Mouse (Mus musculus) heart, embryonic 15.5 days (tissue): ENCODE results near the gene Adamtsl1. TPM values are rescaled to one million over a fixed set of nuclear protein-coding genes. Genes with fewer than 3 reads are reported as not detected.

Experiments
- ATAC-seq: fragments of 200-750 bp; cut with Nextera tagmentation; replicated peaks from 2 replicates; pipeline ENCODE4 v1.8.0; 2017; ENCODE audit warnings: low read depth, moderate TSS enrichment; ENCODE audit not compliant: insufficient number of reproducible peaks, insufficient read depth, low FRiP score
- H3K27ac ChIP-seq: fragments of 300-500 bp; sonication (generic); 2 replicates; pipeline ENCODE4 v1.5.1; 2015; ENCODE audit warnings: mild to moderate bottlenecking, inconsistent platforms
- H3K27me3 ChIP-seq: fragments of 300-500 bp; sonication (generic); 2 replicates; pipeline ENCODE4 v1.6.1; 2015; ENCODE audit warnings: inconsistent platforms
- H3K36me3 ChIP-seq: fragments of 300-500 bp; sonication (generic); 2 replicates; pipeline ENCODE4 v1.6.1; 2015; ENCODE audit warnings: mild to moderate bottlenecking, inconsistent platforms
- H3K4me1 ChIP-seq: fragments of 300-500 bp; sonication (generic); replicated peaks from 2 replicates; pipeline ENCODE4 v1.6.1; 2015; ENCODE audit warnings: inconsistent platforms
- H3K4me2 ChIP-seq: fragments of 300-500 bp; sonication (generic); 2 replicates; pipeline ENCODE4 v1.6.1; 2015; ENCODE audit warnings: inconsistent platforms, mild to moderate bottlenecking, moderate library complexity
- H3K4me3 ChIP-seq: fragments of 300-500 bp; sonication (generic); 2 replicates; pipeline ENCODE4 v1.5.1; 2015; ENCODE audit warnings: mild to moderate bottlenecking, inconsistent platforms
- H3K9ac ChIP-seq: fragments of 300-500 bp; sonication (generic); 2 replicates; pipeline ENCODE4 v1.6.1; 2015; ENCODE audit warnings: mild to moderate bottlenecking, inconsistent platforms
- H3K9me3 ChIP-seq: fragments of 300-500 bp; sonication (generic); replicated peaks from 2 replicates; pipeline ENCODE4 v1.6.1; 2016; ENCODE audit warnings: inconsistent platforms
- WGBS: fragments of 180-500 bp; shearing (Covaris S2); methylation state at CpG from one replicate; pipeline ENCODE4 v1.1.7; 2015; ENCODE audit warnings: mixed read lengths; 5-methylcytosine and 5-hydroxymethylcytosine counted together
- polyA plus RNA-seq: library from polyadenylated mRNA; unstranded; fragments of >200 nt; fragmentation: Nextera tagmentation; extraction: Ambion mirVana; gene quantifications from 2 replicates; pipeline ENCODE4 v1.2.1, GENCODE M21; 2015

Adamtsl1 gene
- polyA plus RNA-seq, 1 experiment from 2014 or later, result 9.8 TPM

- Histone ChIP-seq H3K27ac (no peak overlapping the region), H3K9me3 (no peaks in the 10 kb centered on the region), H3K36me3 (no peaks in the 10 kb centered on the region), H3K9ac (no peak overlapping the region), H3K4me1 (peaks cover 25% of the 10 kb centered on the region), H3K4me3 (no peak overlapping the region), H3K27me3 (no peaks in the 10 kb centered on the region), H3K4me2 (no peak overlapping the region)
- ATAC-seq, result no peak
- WGBS, result 81% methylated on average over 3 of the region's 3 CpGs
Measured at GRCm38 (mm10) chr4:86407200-86407527, 893.2 kb downstream of the Adamtsl1 start.

GRCm38 (mm10) chr4:86408421-86408820 lies 894.4 kb downstream of the Adamtsl1 start:
- no peak overlapping the region for H3K27ac ChIP-seq
- no peaks in the 10 kb centered on the region for H3K9me3 ChIP-seq
- H3K36me3 ChIP-seq, result no peaks in the 10 kb centered on the region
- H3K4me2 ChIP-seq, result no peak overlapping the region
- no peak for ATAC-seq
- no peaks in the 10 kb centered on the region for H3K27me3 ChIP-seq
- 74% methylated on average over 9 of the region's 9 CpGs for WGBS
- H3K4me1 ChIP-seq, result peaks cover 25% of the 10 kb centered on the region
- no peak overlapping the region for H3K4me3 ChIP-seq
- no peak overlapping the region for H3K9ac ChIP-seq

GRCm38 (mm10) chr4:86410946-86411345 lies 897.0 kb downstream of the Adamtsl1 start:
- H3K27me3 ChIP-seq, result no peaks in the 10 kb centered on the region

GRCm38 (mm10) chr4:86413388-86413787 lies 899.4 kb downstream of the Adamtsl1 start:
- no peaks in the 10 kb centered on the region for H3K27me3 ChIP-seq
- no peaks in the 10 kb centered on the region for H3K9me3 ChIP-seq
- no peak overlapping the region for H3K4me3 ChIP-seq
- no peak for ATAC-seq
- H3K27ac ChIP-seq, result no peak overlapping the region
- 73% methylated on average over 3 of the region's 3 CpGs for WGBS
- H3K4me1 ChIP-seq, result peaks cover 8% of the 10 kb centered on the region; the same call in 1 of the 2 replicates
- H3K9ac ChIP-seq, result no peak overlapping the region
- no peak overlapping the region for H3K4me2 ChIP-seq
- H3K36me3 ChIP-seq, result no peaks in the 10 kb centered on the region

More at GRCm38 (mm10) chr4:86410946-86411345, 897.0 kb downstream of the Adamtsl1 start:
- H3K9me3 ChIP-seq, result no peaks in the 10 kb centered on the region
- H3K9ac ChIP-seq, result no peak overlapping the region
- no peak overlapping the region for H3K27ac ChIP-seq
- no peak for ATAC-seq
- H3K36me3 ChIP-seq, result no peaks in the 10 kb centered on the region
- H3K4me2 ChIP-seq, result no peak overlapping the region
- H3K4me1 ChIP-seq, result peaks cover 14% of the 10 kb centered on the region
- WGBS, result 89% methylated on average over 3 of the region's 3 CpGs
- no peak overlapping the region for H3K4me3 ChIP-seq

GRCm38 (mm10) chr4:86416401-86417025 lies 902.5 kb downstream of the Adamtsl1 start:
- 0 out of 2 replicates have a peak overlapping the region, but pooled peaks have one; percentile 11 for H3K27ac ChIP-seq

GRCm38 (mm10) chr4:86422586-86422985 lies 908.6 kb downstream of the Adamtsl1 start:
- Histone ChIP-seq H3K4me2 (no peak overlapping the region), H3K36me3 (no peaks in the 10 kb centered on the region), H3K9ac (no peak overlapping the region), H3K4me3 (no peak overlapping the region), H3K27me3 (no peaks in the 10 kb centered on the region), H3K9me3 (no peaks in the 10 kb centered on the region), H3K27ac (no peak overlapping the region), H3K4me1 (peaks cover 11% of the 10 kb centered on the region)
- no peak for ATAC-seq
- WGBS, result 79% methylated on average over 6 of the region's 6 CpGs

More at GRCm38 (mm10) chr4:86416401-86417025, 902.5 kb downstream of the Adamtsl1 start:
- WGBS, result 42% methylated on average over 15 of the region's 15 CpGs
- Histone ChIP-seq H3K4me3 (no peak overlapping the region), H3K4me2 (no peak overlapping the region), H3K9ac (no peak overlapping the region), H3K9me3 (no peaks in the 10 kb centered on the region), H3K4me1 (peaks cover 8% of the 10 kb centered on the region; the same call in 1 of the 2 replicates), H3K36me3 (no peaks in the 10 kb centered on the region), H3K27me3 (no peaks in the 10 kb centered on the region)
- no peak; the same call in 1 of the 2 replicates for ATAC-seq

- no peak overlapping the region for H3K4me3 ChIP-seq
- H3K9me3 ChIP-seq, result no peaks in the 10 kb centered on the region
- peak overlapping the region; percentile 29 for H3K4me2 ChIP-seq
- ATAC-seq, result no peak
- no peaks in the 10 kb centered on the region for H3K36me3 ChIP-seq
- H3K4me1 ChIP-seq, result peaks cover 11% of the 10 kb centered on the region
- H3K27me3 ChIP-seq, result no peaks in the 10 kb centered on the region
- no peak overlapping the region for H3K9ac ChIP-seq
- 31% methylated on average over 7 of the region's 7 CpGs for WGBS
- no peak overlapping the region for H3K27ac ChIP-seq
Measured at GRCm38 (mm10) chr4:86425581-86425980, 911.6 kb downstream of the Adamtsl1 start.

GRCm38 (mm10) chr4:86426549-86426948 lies 912.6 kb downstream of the Adamtsl1 start:
- ATAC-seq, result no peak
- no peaks in the 10 kb centered on the region for H3K27me3 ChIP-seq
- H3K4me1 ChIP-seq, result peaks cover 11% of the 10 kb centered on the region
- no peaks in the 10 kb centered on the region for H3K36me3 ChIP-seq
- no peaks in the 10 kb centered on the region for H3K9me3 ChIP-seq
- 91% methylated on average over 11 of the region's 11 CpGs for WGBS
- H3K4me2 ChIP-seq, result no peak overlapping the region
- no peak overlapping the region for H3K27ac ChIP-seq
- no peak overlapping the region for H3K9ac ChIP-seq
- no peak overlapping the region for H3K4me3 ChIP-seq

- H3K27me3 ChIP-seq, result no peaks in the 10 kb centered on the region
- H3K4me3 ChIP-seq, result no peak overlapping the region
- H3K4me1 ChIP-seq, result peaks cover 11% of the 10 kb centered on the region
- H3K36me3 ChIP-seq, result no peaks in the 10 kb centered on the region
- H3K9me3 ChIP-seq, result no peaks in the 10 kb centered on the region
- WGBS, result 69% methylated on average over 5 of the region's 5 CpGs
- H3K4me2 ChIP-seq, result no peak overlapping the region
- H3K27ac ChIP-seq, result no peak overlapping the region
- no peak for ATAC-seq
- H3K9ac ChIP-seq, result no peak overlapping the region
Measured at GRCm38 (mm10) chr4:86427312-86427711, 913.3 kb downstream of the Adamtsl1 start.

- no peak overlapping the region for H3K9ac ChIP-seq
- H3K4me3 ChIP-seq, result no peak overlapping the region
- 88% methylated on average over 6 of the region's 6 CpGs for WGBS
- no peak overlapping the region for H3K4me2 ChIP-seq
- H3K4me1 ChIP-seq, result peaks cover 11% of the 10 kb centered on the region
- no peak for ATAC-seq
- H3K27me3 ChIP-seq, result no peaks in the 10 kb centered on the region
- H3K36me3 ChIP-seq, result no peaks in the 10 kb centered on the region
- no peak overlapping the region for H3K27ac ChIP-seq
- H3K9me3 ChIP-seq, result no peaks in the 10 kb centered on the region
Measured at GRCm38 (mm10) chr4:86428091-86428745, 914.2 kb downstream of the Adamtsl1 start.

- WGBS, result 88% methylated on average over 3 of the region's 3 CpGs
- no peak for ATAC-seq
- H3K27me3 ChIP-seq, result no peaks in the 10 kb centered on the region
- H3K9me3 ChIP-seq, result no peaks in the 10 kb centered on the region
- H3K4me3 ChIP-seq, result no peak overlapping the region
- H3K9ac ChIP-seq, result no peak overlapping the region
- no peak overlapping the region for H3K4me2 ChIP-seq
- no peaks in the 10 kb centered on the region for H3K4me1 ChIP-seq
- H3K27ac ChIP-seq, result no peak overlapping the region
- no peaks in the 10 kb centered on the region for H3K36me3 ChIP-seq
Measured at GRCm38 (mm10) chr4:86435631-86436030, 921.7 kb downstream of the Adamtsl1 start.

GRCm38 (mm10) chr4:86436336-86436735 lies 922.4 kb downstream of the Adamtsl1 start:
- H3K9me3 ChIP-seq, result no peaks in the 10 kb centered on the region
- H3K27me3 ChIP-seq, result no peaks in the 10 kb centered on the region
- ATAC-seq, result no peak
- H3K4me1 ChIP-seq, result no peaks in the 10 kb centered on the region
- no peak overlapping the region for H3K4me2 ChIP-seq
- H3K4me3 ChIP-seq, result no peak overlapping the region
- no peaks in the 10 kb centered on the region for H3K36me3 ChIP-seq
- H3K27ac ChIP-seq, result no peak overlapping the region
- WGBS, result 92% methylated on average over 3 of the region's 3 CpGs
- no peak overlapping the region for H3K9ac ChIP-seq
